Mouse (Mus musculus): ENCODE data around the gene Raver2. TPM values are rescaled to one million over a fixed set of nuclear protein-coding genes. Genes with fewer than 3 reads are reported as not detected.

The Raver2 gene
- polyA plus RNA-seq, 1 experiment from 2014 or later, result 3.9 TPM

GRCm38 (mm10) chr4:101197421-101198170, 128.8 kb downstream of the Raver2 start:
- TF ChIP-seq CTCF (IDR thresholded peaks at IDR 0.05; ENCODE audit: low read depth), result no peak
- TF ChIP-seq EP300 (optimal IDR thresholded peaks at IDR 0.05), result no peak
- no peak for DNase-seq (ENCODE audit: low spot score)
- H3K4me3 ChIP-seq (ENCODE audit: low read depth, low read length), result no peak overlapping the region

GRCm38 (mm10) chr4:101198333-101198732, 129.6 kb downstream of the Raver2 start:
- H3K4me3 ChIP-seq (ENCODE audit: low read depth, low read length), result no peak overlapping the region
- H3K9me3 ChIP-seq (ENCODE audit: control insufficient read depth, low read length), result no peaks in the 10 kb centered on the region
- TF ChIP-seq EP300 (optimal IDR thresholded peaks at IDR 0.05) (no peak), CTCF (IDR thresholded peaks at IDR 0.05; ENCODE audit: low read depth) (peak; percentile 52)
- no peak overlapping the region for H3K4me2 ChIP-seq (replicated peaks; ENCODE audit: low read depth)
- ATAC-seq (ENCODE audit: low FRiP score, low TSS enrichment), result peak; percentile 10; the same call in 1 of the 2 replicates
- peaks cover 11% of the 10 kb centered on the region; the same call in 1 of the 2 replicates for H3K4me1 ChIP-seq (replicated peaks; ENCODE audit: control insufficient read depth, insufficient read depth)
- H3K27me3 ChIP-seq (ENCODE audit: control insufficient read depth, insufficient read depth, low read length), result no peaks in the 10 kb centered on the region
- H3K27ac ChIP-seq (replicated peaks), result no peak overlapping the region
- H3K9ac ChIP-seq (ENCODE audit: low read length), result no peak overlapping the region
- WGBS, result 26% methylated on average over 2 of the region's 2 CpGs
- no peak for DNase-seq (ENCODE audit: low spot score)
- no peaks in the 10 kb centered on the region for H3K36me3 ChIP-seq (ENCODE audit: control insufficient read depth, insufficient read depth, low read length)

More at GRCm38 (mm10) chr4:101197421-101198170, 128.8 kb downstream of the Raver2 start:
- H3K4me2 ChIP-seq (replicated peaks; ENCODE audit: low read depth), result no peak overlapping the region
- H3K9ac ChIP-seq (ENCODE audit: low read length), result no peak overlapping the region
- no peaks in the 10 kb centered on the region for H3K9me3 ChIP-seq (ENCODE audit: control insufficient read depth, low read length)
- ATAC-seq (ENCODE audit: low FRiP score, low TSS enrichment), result no peak
- no peaks in the 10 kb centered on the region for H3K27me3 ChIP-seq (ENCODE audit: control insufficient read depth, insufficient read depth, low read length)
- H3K27ac ChIP-seq (replicated peaks), result no peak overlapping the region
- H3K36me3 ChIP-seq (ENCODE audit: control insufficient read depth, insufficient read depth, low read length), result no peaks in the 10 kb centered on the region
- 41% methylated on average over 9 of the region's 9 CpGs for WGBS
- H3K4me1 ChIP-seq (replicated peaks; ENCODE audit: control insufficient read depth, insufficient read depth), result peaks cover 13% of the 10 kb centered on the region; the same call in 1 of the 2 replicates

GRCm38 (mm10) chr4:101199433-101200081, 130.8 kb downstream of the Raver2 start:
- Histone ChIP-seq H3K9ac (ENCODE audit: low read length) (no peak overlapping the region), H3K4me3 (ENCODE audit: low read depth, low read length) (no peak overlapping the region), H3K4me2 (replicated peaks; ENCODE audit: low read depth) (no peak overlapping the region), H3K27me3 (ENCODE audit: control insufficient read depth, insufficient read depth, low read length) (no peaks in the 10 kb centered on the region), H3K4me1 (replicated peaks; ENCODE audit: control insufficient read depth, insufficient read depth) (peaks cover 11% of the 10 kb centered on the region; the same call in 1 of the 2 replicates), H3K36me3 (ENCODE audit: control insufficient read depth, insufficient read depth, low read length) (no peaks in the 10 kb centered on the region), H3K9me3 (ENCODE audit: control insufficient read depth, low read length) (no peaks in the 10 kb centered on the region), H3K27ac (replicated peaks) (no peak overlapping the region)
- ATAC-seq (ENCODE audit: low FRiP score, low TSS enrichment) (no peak), DNase-seq (ENCODE audit: low spot score) (no peak)
- whole genome bisulfite sequencing, result 85% methylated on average over 8 of the region's 8 CpGs
- TF ChIP-seq EP300 (optimal IDR thresholded peaks at IDR 0.05) (no peak), CTCF (IDR thresholded peaks at IDR 0.05; ENCODE audit: low read depth) (no peak)

Other genes with a start within 250 kb of the Raver2 start
- gene Gm10577, start 48.3 kb upstream of the Raver2 start, polyA plus RNA-seq (2015; fragmentation: Nextera tagmentation; extraction: Ambion mirVana), result not detected in 2 replicates
- 34.1 and 34.3 TPM in 2 replicates for gene Jak1, start 196.3 kb downstream of the Raver2 start, polyA plus RNA-seq (2015; fragmentation: Nextera tagmentation; extraction: Ambion mirVana)

Measured in stomach, postnatal 0 days (tissue).